Mouse (Mus musculus): ENCODE measurements at regions not wholly inside any gene's neighbourhood (a gene's known extent, or its start where the extent isn't known, plus 50 kb on each side); places are given as distances from the start of the nearest gene placed in this dataset.
"Not testable (repeated sequence)": the region's sequence is repeated elsewhere in the genome, so short reads cannot be mapped to it uniquely, and the experiment has no call there.

DNA sequence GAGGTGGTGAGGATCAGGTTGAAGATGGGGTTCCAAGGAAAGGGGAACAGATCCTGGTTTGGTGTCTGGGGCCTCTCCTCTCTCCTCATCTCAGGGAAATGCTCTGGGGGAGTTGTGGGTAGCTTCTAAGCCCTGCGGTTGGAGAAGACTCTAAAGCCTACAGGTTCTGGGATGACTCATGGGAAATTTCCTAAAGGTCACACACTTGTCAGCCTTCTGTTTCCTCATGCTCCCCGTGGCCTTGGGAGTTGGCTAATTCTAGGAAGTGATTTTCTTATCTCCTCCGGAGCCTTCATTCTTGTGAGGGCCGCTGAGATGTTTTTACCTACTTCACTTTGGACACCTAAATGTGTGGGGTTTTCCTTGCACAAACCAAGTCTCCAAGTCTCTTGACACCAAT, 279.2 kb downstream of the 4933412E24Rik start:
- DNase-seq (ENCODE audit: extremely low read depth, insufficient read length, low spot score): no peak

DNA sequence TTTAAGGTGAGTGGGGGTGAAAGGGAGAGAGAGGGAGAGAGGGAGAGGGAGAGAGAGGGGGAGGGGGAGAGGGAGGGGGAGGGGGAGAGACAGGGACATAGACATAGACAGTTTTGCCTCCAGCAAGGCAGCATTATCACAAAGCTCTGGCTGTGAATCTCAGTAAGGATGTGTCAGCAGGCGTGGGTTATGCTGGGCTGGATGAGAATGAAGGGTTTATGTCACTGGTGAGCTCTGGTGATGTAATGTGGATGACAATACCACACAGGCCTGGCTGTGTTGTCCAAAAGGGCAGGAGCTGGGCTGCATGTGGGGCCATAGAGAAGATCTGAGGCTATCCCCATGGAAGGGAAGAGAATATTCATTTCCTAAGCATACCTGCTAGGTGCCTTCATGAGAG, 282.0 kb downstream of the 4933412E24Rik start:
- peak; percentile 10 for DNase-seq (ENCODE audit: extremely low read depth, insufficient read length, low spot score)

DNA sequence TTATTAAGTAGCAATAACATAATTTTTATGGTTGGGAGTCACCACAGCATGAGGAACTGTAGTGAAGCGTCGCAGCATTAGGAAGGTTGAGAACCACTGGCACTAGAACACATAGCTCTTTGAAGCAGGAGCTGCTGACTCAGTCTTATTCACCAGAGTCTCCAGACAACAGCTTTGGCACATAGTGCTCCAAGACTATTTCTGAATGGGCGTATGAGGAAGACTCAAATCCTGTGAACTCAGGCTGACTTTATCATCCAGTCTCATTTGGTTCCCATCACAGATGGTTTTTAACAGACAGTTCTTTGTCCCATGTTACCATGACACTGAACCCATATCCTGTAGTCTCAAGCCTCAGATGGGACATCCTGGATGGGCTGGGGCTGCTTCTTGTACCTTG, 282.5 kb downstream of the 4933412E24Rik start:
- DNase-seq (ENCODE audit: extremely low read depth, insufficient read length, low spot score): peak; percentile 39

DNA sequence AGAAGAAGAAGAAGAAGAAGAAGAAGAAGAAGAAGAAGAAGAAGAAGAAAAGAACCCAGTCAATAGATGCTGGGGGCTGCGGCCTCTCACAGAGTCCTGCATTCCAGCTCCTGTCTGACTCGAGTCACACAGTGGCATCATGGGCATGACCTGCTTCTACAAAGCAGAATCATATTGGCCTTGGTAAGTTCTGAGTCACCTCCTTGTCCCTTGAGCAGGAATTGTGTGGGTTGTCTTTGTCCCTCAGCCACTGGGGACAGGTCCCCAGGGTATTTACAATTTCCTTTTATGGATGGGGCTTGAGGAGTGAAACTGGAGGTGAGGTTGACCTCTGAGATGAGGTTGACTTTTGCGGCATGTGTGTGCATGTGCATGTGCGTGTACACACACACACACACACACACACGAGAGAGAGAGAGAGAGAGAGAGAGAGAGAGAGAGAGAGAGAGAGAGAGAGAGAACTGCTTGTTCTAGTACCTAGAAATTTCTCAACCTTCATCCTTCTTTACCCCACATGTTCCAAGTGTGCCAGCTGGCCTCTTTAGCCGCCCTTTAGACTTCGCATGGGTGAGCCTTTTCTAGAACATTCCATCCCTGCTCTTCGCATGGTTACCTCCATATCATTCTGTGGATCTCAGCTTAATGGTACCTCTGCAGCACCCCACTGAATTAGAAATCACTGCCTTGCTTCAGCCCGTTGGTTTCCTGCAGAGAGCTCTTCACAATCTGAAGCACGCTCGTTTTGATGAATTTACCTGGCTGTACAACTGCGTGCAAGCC, 283.2 kb downstream of the 4933412E24Rik start:
- peak; percentile 53 for DNase-seq (ENCODE audit: extremely low read depth, insufficient read length, low spot score)

DNA sequence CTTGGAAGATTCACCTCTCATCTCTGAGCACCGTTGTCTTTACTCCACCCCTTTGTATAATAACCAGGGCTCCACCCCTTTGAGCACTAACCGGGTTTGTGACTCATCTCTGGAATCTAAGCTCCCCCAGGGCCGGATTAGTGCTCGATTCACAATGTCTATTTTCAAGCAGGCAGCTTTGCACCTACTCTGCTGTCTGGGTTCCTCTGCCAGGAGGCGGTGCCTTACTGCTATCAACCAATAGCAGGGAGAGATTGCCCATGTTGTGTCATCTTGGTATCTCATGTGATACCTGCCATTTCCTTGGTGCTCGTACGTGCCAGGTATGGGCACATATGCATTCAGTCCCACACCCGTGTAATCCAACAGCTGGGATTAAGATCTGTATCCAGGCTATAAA, 285.3 kb downstream of the 4933412E24Rik start:
- DNase-seq (ENCODE audit: extremely low read depth, insufficient read length, low spot score): peak; percentile 71

DNA sequence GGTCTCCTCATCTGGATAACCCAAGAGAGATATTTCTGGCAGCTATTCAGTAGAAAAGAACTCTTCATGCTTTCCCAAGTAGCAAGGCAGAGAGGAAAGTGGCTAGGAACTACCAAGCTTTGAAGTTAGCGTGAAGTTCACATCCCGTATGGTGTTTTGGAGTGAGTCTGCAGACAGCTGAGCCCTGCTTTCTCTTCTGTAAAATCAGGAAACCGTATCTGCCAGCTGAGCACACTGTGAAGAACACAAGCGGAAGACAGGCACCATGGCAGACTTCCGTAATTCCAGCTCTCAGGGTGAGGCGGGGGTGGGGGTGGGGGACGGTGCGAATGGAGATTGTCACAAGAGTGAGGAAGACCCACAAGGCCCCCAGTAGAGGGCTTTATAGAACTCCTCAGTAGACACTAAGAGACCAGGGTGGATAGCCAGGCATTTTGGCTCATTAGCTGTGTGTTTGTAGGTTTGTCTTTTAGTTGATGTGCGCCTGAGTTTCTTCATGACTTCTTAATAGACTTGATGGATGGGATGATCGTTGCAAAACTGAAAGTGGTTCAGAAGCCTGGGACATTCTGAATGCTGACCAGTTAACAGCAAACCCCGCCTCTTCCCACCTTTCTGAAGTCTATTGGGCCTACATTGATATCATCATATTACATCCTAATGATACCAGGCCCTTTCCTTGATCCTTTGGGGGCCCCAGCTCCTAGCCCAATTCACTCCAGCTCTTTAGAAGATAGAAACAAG, 287.4 kb downstream of the 4933412E24Rik start:
- DNase-seq (ENCODE audit: extremely low read depth, insufficient read length, low spot score): no peak

DNA sequence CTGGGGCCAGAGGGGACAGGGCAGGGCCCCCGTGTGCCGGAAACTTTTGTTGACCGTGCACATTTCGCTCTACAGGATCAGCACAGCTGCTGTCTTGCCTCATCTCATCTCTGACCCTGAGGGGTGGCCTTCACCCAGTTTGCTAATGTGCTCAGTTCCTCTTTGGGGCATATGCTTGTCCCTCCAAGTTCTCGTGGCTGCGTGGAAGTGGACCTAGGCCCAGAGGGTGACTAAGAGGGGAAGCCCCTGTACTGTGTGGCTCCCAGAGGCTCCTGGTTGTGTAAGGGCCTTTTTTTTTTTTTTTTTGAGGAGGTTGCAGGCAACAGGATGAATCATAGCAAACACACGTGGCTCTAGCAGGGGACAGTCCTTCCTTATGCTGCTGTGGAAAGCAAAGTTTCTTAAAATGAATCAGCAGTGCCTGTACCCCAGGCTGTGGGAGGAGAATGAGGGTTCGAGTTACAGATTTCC, 288.2 kb downstream of the 4933412E24Rik start:
- peak; percentile 82 for DNase-seq (ENCODE audit: extremely low read depth, insufficient read length, low spot score)

DNA sequence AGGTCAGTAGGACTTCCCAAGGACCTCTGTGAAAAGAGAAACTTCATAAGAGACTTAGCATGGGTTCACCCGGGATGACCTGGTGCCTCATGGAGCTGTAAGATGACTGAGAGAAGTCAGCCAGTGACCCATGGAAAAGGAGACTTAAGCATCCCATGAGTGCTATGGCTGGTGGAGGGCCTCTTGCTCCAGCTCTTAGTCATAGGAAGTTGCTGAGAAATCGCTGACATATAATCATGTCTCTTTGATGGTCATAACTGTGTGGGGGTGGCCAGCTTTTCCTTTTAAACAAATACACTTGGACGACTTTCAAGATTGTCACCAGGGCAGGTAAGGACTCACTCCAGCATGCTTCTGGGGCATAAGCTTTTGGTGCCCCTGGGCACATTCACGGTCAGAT, 290.5 kb downstream of the 4933412E24Rik start:
- no peak for DNase-seq (ENCODE audit: extremely low read depth, insufficient read length, low spot score)

DNA sequence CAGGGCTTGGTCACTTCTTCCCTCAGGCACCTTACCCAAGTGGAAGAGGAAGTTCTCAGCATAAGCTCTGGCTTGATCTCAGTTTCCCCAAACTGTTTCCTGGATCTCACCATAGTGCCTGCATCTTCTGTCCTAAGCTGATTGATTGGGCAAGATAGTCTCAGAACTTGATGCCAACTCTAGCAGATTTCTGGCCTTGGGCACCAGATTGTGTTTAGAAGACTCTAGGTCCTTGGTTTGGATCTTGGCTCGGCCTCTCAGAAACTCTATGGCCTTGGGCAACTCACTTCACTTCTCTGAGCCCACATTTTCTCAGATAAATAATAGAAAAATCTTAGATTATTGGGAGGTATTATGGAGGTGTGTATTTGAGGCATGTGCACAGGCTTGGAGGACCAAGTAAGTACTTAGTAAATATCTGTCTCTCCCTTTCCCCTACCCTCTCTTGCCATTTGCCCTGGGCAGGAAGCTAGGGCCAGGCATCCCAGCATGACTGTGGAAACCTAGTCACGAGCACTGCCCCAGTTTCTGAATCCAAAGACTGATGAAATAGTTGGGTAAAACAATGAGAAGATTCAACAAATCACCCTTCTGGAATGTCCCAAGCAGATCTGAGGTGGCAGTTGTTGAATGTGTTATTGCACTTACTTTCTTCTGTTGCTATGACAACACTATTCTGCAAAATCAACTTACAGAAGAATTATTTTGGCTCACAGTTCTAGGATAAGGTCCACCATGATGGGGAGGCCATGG, 293.6 kb downstream of the 4933412E24Rik start:
- no peak for DNase-seq (ENCODE audit: extremely low read depth, insufficient read length, low spot score)

DNA sequence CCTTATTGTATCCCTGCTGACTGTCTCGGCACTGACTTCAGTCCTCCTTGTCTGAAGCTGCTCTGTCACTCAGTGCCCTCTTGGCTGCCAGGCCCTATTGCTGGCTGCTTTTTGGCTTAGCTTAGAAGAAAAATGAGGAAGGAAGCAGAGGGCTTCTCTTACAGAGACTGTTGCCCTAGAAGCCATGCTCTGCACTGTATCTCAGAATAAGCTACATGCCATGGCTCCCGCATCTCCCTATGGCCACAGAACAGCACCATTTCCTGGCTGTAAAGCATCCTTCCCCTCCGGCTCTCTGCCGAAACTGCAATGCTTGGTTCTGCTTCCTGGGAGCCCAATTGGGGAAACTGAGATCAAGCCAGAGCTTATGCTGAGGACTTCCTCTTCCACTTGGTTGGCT, 295.0 kb downstream of the 4933412E24Rik start:
- no peak for DNase-seq (ENCODE audit: extremely low read depth, insufficient read length, low spot score)

DNA sequence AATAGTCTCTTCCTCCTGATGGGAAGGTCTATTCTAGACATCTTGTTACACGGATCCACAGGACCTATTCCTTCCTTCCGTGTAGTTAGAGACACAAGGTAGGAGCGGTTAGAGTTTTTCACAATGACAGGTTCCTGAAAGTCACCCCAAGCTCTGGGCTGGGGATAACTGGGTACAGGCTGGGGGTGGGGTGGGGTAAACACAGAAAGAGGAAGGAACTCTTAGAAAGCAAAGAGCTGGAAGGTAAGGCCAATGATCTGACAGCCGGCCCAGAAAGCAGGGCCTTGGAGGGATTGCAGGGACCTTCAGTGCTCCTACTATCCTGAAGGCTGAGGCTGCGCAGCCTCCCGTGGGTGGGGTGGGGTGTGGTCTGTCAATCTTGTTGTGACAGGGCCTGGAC, 295.4 kb downstream of the 4933412E24Rik start:
- no peak for DNase-seq (ENCODE audit: extremely low read depth, insufficient read length, low spot score)

DNA sequence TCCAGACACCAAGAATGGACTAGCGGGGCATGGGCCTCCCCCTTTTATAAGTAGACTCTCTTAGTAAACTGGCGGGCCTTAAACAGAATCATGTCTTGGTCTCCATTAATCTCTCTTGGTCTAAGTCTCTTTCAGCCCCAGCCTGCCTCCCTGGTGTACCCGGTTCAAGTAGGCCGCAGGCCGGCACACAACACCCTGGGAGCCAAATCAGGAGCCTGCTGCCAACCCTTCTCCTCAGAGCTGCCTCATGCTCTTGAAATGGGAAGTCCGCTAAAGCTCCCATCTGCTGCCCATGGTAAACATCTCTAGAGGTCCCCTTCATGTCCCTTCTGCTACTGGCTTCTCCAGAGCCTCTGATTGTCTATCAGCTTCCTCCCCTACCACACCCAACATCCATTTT, 296.3 kb downstream of the 4933412E24Rik start:
- DNase-seq (ENCODE audit: extremely low read depth, insufficient read length, low spot score): no peak

DNA sequence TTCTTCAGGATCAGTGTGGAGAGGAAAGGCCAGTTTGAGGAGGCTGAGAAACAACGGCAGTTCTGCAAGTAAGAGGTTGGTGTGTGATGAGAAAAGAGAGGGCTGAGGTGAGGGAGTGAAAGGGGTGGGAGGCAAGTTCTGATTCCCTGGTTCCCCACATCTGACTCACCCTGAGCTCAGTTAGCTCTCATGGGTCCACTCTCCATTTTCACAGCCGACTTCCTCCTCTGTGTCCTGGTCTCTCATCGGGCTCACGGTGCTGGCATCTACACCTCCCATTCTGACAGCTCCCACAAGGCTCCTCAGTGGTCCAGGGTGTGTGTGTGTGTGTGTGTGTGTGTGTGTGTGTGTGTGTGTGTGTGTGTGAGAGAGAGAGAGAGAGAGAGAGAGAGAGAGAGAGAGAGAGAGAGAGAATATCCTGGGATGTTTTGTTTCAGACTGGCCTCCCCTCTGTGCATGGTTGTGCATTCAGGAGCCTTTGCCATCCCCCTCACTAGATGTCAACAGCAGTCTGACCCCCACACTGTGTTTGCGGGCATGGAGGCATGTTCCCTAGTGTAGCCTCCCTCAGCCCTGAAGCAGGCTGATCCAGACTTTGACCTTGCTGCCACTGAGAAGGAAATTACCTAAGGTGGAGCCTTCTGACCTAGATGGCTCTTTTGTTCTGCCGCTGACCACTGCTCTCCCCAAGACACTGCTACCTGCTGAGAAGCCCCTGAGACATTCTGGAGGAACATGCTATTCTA, 296.9 kb downstream of the 4933412E24Rik start:
- DNase-seq (ENCODE audit: extremely low read depth, insufficient read length, low spot score): not testable (repeated sequence)

DNA sequence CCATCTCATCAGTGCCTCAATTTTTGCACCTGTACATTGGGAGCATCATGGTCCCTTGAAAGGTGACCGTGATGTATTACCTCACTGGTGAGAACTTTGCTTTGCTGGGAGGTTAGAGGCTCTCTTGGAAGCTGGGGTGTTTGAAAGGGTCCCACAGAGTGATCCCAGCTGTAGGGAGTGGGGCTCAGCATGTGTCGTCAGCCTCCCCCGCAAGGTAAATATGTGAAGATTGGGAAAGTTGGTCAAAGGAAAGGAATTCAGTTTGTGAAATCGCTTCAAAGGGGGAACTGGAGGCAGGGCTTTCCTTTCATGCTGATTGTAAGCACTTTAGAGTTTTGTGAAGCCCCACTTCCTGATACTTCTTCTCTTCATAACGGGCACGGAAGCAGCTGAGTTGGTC, 299.5 kb downstream of the 4933412E24Rik start:
- no peak for DNase-seq (ENCODE audit: extremely low read depth, insufficient read length, low spot score)

DNA sequence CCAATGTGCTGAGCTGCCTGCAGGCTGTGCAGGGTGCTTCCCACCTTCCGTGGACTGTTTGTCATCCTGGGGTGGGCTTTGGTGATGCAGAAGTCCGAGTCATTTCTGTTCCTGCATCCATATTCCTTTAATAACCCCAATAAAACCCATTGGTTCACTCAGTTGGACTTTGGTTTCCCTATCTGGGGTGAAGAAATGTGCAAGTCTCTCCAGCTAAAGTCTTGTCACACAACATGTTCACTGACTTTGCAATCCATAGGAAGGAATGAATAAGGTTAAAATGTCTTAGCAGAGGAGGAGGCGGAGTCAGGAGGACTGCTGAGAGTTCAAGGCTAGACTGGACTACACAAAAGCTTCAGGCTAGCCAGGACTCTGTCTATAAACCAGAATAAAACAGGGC, 300.5 kb downstream of the 4933412E24Rik start:
- DNase-seq (ENCODE audit: extremely low read depth, insufficient read length, low spot score): no peak

DNA sequence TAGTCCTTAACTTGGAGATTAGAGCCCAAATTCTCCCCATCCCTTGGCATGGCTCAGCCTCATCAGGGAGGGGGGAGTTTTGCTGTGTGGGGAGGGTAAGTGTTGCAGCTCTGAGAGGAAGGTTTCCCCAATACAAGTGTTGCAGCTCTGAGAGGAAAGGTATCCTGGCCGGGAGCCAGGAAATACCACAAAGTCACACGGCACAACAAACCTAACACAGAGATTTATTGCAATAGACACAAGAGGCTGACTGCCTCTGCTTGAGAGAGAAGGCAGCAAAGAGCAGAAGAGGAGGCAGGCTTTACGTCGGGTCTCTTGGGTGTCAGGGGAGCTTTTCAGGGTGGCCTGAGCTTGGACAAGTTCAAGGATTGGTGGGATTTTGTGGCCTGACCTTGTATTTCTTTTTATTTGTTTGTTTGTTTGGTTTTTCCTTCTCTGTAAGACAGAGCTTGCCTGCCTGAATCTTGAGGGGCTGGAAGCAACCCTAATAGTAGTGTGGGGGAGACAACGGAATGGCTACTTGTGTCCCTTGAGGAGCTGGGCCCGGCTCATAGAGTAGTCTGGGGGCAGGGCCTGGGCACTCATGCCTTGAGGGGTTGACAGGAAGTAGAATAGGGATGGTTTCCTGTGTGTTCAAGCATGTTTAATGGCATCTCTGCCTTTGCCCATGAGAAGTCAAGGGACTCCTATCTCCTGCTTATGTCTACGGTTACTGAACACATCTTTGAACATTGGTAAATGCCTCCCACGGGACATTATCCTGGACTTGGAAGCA, 302.3 kb downstream of the 4933412E24Rik start:
- no peak for DNase-seq (ENCODE audit: extremely low read depth, insufficient read length, low spot score)

DNA sequence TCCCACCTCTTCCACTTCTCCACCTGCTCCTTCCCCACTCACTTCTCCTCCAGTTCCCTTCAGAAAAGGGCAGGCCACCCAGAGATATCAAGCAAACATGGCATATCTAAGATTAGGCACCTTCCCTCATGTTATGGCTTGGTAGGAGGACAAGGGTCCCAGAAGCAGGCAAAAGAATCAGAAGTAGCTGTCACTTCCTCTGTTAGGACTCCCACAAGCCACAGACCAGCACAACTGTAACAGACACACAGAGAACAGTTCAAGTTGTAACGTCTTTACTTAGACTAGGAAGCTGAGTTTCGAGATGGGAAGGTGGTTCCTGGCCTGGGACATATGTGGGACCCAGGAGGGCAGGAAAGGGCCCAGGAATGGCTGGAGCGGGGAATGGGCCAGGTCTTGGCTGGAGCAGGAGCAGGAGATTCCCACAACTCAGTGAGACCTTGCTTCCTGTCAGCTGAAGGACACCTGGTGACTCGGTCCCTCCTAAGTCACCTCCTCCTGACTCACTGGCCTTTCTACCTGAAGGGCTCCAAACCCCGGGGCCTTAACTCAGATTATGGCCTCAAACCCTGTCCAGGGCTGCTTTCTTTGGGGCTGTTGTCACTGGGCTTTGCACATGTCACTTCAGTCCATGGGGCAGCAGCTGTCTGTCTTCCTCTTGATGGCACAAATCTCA, 304.2 kb downstream of the 4933412E24Rik start:
- DNase-seq (ENCODE audit: extremely low read depth, insufficient read length, low spot score): no peak

DNA sequence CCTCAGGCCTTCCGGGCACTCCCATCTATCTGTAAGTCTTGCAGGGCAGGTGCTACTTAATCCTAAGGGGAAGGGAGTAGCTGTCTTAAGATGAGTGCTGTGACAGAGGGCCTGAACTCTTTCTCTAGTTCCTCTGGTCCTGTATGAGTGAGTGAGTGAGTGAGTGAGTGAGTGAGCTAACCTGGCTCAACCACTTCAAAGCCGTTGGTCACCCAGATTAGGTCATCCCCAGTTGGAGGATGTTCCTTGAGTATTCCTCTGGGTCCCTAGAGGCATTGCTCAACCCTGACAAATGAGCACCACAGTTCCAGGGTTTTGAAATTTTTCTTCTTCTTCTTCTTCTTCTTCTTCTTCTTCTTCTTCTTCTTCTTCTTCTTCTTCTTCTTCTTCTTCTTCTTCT, 306.5 kb downstream of the 4933412E24Rik start:
- no peak for DNase-seq (ENCODE audit: extremely low read depth, insufficient read length, low spot score)

DNA sequence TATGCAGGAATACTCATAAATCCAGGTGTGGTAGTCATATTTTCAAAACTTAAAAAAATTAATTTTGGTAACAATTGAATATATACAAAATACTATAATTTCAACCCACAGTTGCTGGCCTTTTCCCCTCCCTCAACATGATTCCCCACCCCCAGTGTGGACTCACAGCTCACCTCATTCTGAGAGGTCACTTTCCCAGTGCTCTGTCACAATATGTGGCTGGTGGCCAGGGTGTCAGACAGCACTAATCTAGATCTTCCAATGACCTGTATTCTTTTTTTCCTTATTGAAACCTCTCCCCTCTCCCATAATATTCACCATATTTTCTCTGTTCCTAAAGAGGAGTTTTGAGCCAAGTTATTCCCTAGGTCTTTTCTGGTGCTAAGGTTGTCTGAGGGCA, 308.0 kb downstream of the 4933412E24Rik start:
- no peak for DNase-seq (ENCODE audit: extremely low read depth, insufficient read length, low spot score)

Measured in 3134 (cell line).